Mouse (Mus musculus) ES-E14 (cell line): ENCODE measurements around the gene Fam213a. TPM values are rescaled to one million over a fixed set of nuclear protein-coding genes. Genes with fewer than 3 reads are reported as not detected.
A peak's percentile ranks its signal among the peaks of the same experiment; 100 is the strongest.

Experiments
- DNase-seq: peaks from one replicate; pipeline ENCODE4 v3.0.0-alpha.2; 2013; ENCODE audit warnings: low read depth, low spot score
- H3K27ac ChIP-seq: 2 replicates; pipeline ENCODE4 v1.5.1; 2012; ENCODE audit warnings: low read depth, mild to moderate bottlenecking, low read length, moderate library complexity, mixed read lengths; ENCODE audit not compliant: poor library complexity, insufficient read depth, severe bottlenecking
- H3K36me3 ChIP-seq: 2 replicates; pipeline ENCODE4 v1.6.1; 2012; ENCODE audit warnings: mild to moderate bottlenecking, low read length, moderate library complexity, mixed read lengths; ENCODE audit not compliant: control insufficient read depth, poor library complexity, insufficient read depth, severe bottlenecking
- H3K4me1 ChIP-seq, 2 experiments: fragments of 150-350 bp in 1 of 2; sonication (generic) in 1 of 2; 2 replicates each; pipeline ENCODE4 v1.6.1; 2012; ENCODE audit warnings: low read length in 2 of 2, mild to moderate bottlenecking in 1 of 2, mixed read lengths in 1 of 2; ENCODE audit not compliant: control insufficient read depth in 2 of 2, insufficient read depth in 2 of 2, poor library complexity in 1 of 2
- H3K4me3 ChIP-seq, 2 experiments: fragments of 150-350 bp in 1 of 2; sonication (generic) in 1 of 2; 2 replicates each; pipeline ENCODE4 v1.5.1; 2012; ENCODE audit warnings: low read length in 2 of 2, low read depth in 1 of 2, mild to moderate bottlenecking in 1 of 2, mixed read lengths in 1 of 2; ENCODE audit not compliant: insufficient read depth in 1 of 2, poor library complexity in 1 of 2, severe bottlenecking in 1 of 2
- H3K9ac ChIP-seq: 2 replicates; pipeline ENCODE4 v1.6.1; 2012; ENCODE audit warnings: low read depth, mild to moderate bottlenecking, low read length, mixed read lengths; ENCODE audit not compliant: poor library complexity, insufficient read depth, severe bottlenecking
- H3K9me3 ChIP-seq: fragments of 150-350 bp; sonication (generic); 2 replicates; pipeline ENCODE4 v1.6.1; 2012; ENCODE audit warnings: low read depth, mild to moderate bottlenecking, low read length; ENCODE audit not compliant: control insufficient read depth, insufficient read depth
- CHD2 ChIP-seq: IDR thresholded peaks from 2 replicates; pipeline ENCODE4 v1.6.1; 2014; ENCODE audit warnings: mild to moderate bottlenecking, low read depth, low read length, inconsistent platforms
- HCFC1 ChIP-seq: IDR thresholded peaks from 2 replicates; pipeline ENCODE4 v1.6.1; 2012; ENCODE audit warnings: low read length, inconsistent platforms, borderline replicate concordance; ENCODE audit not compliant: insufficient read depth
- MAFK ChIP-seq: IDR thresholded peaks from 2 replicates; pipeline ENCODE4 v1.6.1; 2014; ENCODE audit warnings: mild to moderate bottlenecking, low read depth, low read length, inconsistent platforms; ENCODE audit not compliant: insufficient read depth
- ZC3H11A ChIP-seq: IDR thresholded peaks from 2 replicates; pipeline ENCODE4 v1.6.1; 2012; ENCODE audit warnings: low read depth, mild to moderate bottlenecking, inconsistent platforms, low read length, borderline replicate concordance
- ZNF384 ChIP-seq: IDR thresholded peaks from 2 replicates; pipeline ENCODE4 v1.6.1; 2012; ENCODE audit warnings: low read depth, low read length, inconsistent platforms
- in situ Hi-C, 2 experiments: fragments of 600-800 bp; cut with MboI; formaldehyde crosslinking; loops; one replicate each; pipeline ENCODE4 v1.15.1; 2025; ENCODE audit warnings: low sequenced_read_pairs in 2 of 2, inconsistent platforms in 1 of 2; ENCODE audit not compliant: unreplicated experiment in 2 of 2
- total RNA-seq: library from RNA; depleted of rRNA; stranded (reverse); fragments of 300-350 nt; gene quantifications from 2 replicates; pipeline ENCODE4 v1.2.3, GENCODE M21; 2012

Gene Fam213a
- total RNA-seq, 1 experiment, result 13.6 TPM

DNA sequence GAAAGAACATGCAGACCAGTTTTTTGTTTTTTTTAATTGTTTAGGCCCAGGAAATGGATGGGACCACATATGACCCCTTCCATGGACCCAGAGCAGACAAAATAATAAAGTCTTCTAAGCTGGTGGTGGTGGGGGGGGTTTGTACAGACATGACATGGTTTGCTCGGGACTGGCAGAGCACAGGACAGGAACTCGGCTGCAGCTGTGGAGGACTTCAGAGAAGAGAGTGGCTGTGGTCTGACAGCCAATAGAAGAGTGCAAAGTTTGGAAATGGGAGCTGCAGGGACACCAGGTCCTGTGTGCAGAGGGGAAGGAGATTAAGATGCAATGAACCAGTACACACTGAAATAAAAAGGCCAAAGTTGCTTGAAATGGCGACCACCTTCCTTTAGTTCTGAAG is 54.0 kb downstream of the Fam213a start:
- in situ Hi-C loops, result no loop called here
- peaks cover 28 to 57% of the 10 kb centered on the region in 2 experiments for H3K4me1 ChIP-seq
- no peaks in the 10 kb centered on the region for H3K36me3 ChIP-seq
- no peaks in the 10 kb centered on the region for H3K9me3 ChIP-seq
- TF ChIP-seq ZC3H11A, result no peak
- no peak for TF ChIP-seq MAFK
- TF ChIP-seq ZNF384, result no peak
- no peak for TF ChIP-seq HCFC1
- no peak for TF ChIP-seq CHD2
- H3K9ac ChIP-seq, result no peak overlapping the region
- no peak for DNase-seq
- peak overlapping the region; percentile 63 for H3K27ac ChIP-seq
- no peak overlapping the region for H3K4me3 ChIP-seq

GRCm38 (mm10) chr14:40958986-40959381 is 54.6 kb downstream of the Fam213a start:
- no peaks in the 10 kb centered on the region for H3K9me3 ChIP-seq
- DNase-seq, result no peak
- H3K36me3 ChIP-seq, result no peaks in the 10 kb centered on the region
- TF ChIP-seq HCFC1, result no peak
- TF ChIP-seq CHD2, result no peak
- no peak for TF ChIP-seq ZC3H11A
- no peak for TF ChIP-seq ZNF384
- TF ChIP-seq MAFK, result no peak
- H3K27ac ChIP-seq, result peak overlapping the region; percentile 63; the same call in 1 of the 2 replicates
- H3K9ac ChIP-seq, result no peak overlapping the region
- in situ Hi-C loops, result no loop called here
- no peak overlapping the region for H3K4me3 ChIP-seq
- H3K4me1 ChIP-seq, result peaks cover 28 to 60% of the 10 kb centered on the region in 2 experiments

DNA sequence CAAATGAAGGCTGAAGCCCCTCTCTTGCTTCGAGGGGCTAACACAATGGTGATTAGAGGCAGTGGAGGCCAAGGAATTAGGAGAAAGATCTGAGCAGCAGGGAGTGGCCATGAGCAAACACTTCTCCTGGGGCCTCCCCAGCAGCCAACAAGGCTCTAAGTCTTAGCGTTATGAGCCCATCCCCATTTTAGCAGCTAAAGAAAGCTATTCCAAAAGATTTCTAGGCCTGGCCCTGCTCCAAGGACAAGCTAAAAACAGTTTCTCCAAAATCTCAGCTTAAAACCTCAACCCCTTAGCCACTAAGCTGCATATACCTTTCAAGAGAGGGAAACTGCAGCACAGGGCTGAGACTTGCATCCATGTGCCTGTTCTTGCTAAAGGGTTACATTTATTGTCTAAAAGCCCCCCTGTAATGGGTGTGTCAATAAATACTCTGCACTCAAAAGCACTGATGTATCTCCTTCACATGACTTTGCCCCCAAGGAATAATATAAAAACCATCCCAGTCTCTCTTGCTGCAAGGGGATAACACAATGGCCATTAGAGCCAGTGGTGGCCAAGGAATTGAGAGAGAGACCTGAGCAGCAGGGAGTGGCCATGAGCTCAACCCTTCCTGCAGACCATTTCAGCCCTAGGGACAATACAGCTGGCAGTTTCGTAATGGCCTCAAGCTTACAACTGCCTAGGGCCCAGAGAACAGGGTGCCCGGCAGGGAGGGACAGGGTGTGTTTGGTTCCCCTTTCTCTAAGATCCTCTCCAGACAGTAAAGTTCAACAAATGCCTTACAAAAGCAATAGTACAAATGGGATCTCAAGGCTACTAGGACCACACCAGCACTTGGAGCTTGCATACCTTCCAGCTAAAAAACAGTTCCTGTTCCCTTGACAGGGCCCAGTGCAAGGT is 55.3 kb downstream of the Fam213a start:
- no peak for DNase-seq
- peak overlapping the region; percentile 63; the same call in 1 of the 2 replicates for H3K27ac ChIP-seq
- no peaks in the 10 kb centered on the region for H3K36me3 ChIP-seq
- TF ChIP-seq ZNF384 (no peak), MAFK (no peak), ZC3H11A (no peak), CHD2 (no peak), HCFC1 (no peak)
- H3K9me3 ChIP-seq, result no peaks in the 10 kb centered on the region
- no peak overlapping the region for H3K4me3 ChIP-seq
- peaks cover 25 to 59% of the 10 kb centered on the region in 2 experiments for H3K4me1 ChIP-seq
- in situ Hi-C loops, result no loop called here
- H3K9ac ChIP-seq, result no peak overlapping the region

DNA sequence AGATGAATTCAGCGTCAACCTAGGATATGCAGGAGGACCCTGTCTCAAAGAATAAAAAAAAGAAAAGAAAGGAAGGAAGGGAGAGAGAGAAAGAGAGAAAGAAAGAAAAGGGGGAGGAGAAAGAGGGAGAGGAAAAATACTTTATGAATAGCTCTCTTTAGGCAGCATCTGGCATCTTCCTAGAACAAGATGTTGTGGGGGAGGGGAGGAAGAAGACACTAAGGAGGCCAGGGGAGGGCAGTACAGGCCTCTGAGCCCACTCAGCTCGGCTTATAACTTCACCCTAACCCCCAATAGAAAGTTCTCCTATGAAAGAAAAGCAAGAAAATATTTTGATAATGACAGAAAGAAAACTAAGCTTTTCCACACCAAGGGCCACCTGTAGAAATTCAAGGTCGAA is 56.0 kb downstream of the Fam213a start:
- H3K4me1 ChIP-seq, result peaks cover 25 to 59% of the 10 kb centered on the region in 2 experiments
- H3K27ac ChIP-seq, result peak overlapping the region; percentile 63; the same call in 1 of the 2 replicates
- DNase-seq, result no peak
- TF ChIP-seq CHD2, result no peak
- TF ChIP-seq HCFC1, result no peak
- no peak for TF ChIP-seq ZC3H11A
- no peak for TF ChIP-seq MAFK
- TF ChIP-seq ZNF384, result no peak
- in situ Hi-C loops, result no loop called here
- no peaks in the 10 kb centered on the region for H3K36me3 ChIP-seq
- H3K4me3 ChIP-seq, result no peak overlapping the region
- H3K9ac ChIP-seq, result no peak overlapping the region
- H3K9me3 ChIP-seq, result no peaks in the 10 kb centered on the region
